Mouse (Mus musculus): ENCODE data around the gene Rab40b.

Rab40b gene

DNA sequence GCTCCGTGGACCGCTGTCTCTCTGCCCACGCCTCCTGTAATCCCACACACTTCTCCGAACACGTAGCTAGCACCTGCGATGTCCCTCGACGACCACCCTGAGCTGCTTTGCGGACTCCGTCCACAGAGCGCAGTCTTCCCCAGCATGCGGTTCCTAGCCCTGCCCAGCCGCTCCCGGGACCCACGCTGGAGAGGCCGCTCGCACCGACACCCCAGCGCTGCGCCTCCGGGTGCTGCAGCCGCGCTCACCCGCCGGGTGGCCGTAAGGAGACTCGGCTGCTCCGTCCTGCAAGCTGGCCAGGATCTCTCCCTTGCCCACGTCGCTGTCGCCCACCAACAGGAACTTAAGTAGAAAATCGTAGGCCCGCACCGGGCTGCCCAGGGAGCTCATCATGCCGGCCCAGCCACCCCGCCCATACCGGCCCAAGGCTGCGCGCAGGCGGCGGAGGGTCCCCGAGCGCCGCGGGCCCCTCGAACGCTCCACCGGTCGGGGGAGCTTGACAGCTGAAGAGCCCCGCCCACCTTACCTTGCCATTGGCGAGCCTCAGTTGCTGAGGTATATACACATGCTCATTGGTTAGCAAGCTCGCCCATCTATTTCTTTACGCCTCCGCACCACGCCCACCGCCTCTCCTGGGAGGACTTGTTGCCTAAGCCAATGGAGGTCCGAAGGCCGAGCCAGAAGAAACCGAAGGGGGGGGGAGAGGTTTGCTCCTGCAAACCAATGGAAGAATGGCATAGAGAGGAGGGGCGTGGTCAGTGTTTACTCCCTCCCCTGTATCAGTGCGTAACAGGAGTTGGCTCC is at the start of gene Rab40b:
Gene Rab40b (minus strand): TSS at position 502 of the 804 bp plus-strand sequence.
- CTCF ChIA-PET: no interaction called here

DNA sequence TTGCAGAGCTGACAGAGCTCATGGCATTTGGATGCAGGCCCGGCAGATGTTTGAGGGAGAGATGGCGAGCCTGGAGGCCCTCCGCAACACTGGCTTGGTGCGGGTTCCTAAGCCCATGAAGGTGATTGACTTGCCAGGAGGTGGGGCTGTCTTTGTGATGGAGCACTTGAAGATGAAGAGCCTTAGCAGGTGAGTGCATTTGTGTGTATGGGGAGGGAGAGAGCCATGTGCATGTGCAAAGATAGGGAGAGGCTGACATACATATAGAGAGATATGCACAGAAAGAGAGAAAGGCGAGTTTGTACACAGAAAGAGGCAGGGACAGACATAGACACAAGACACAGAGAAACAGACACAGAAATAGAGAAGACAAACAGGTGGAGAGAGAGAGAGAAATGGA is 49.2 kb upstream of the Rab40b start:
- CTCF ChIA-PET: no interaction called here

DNA sequence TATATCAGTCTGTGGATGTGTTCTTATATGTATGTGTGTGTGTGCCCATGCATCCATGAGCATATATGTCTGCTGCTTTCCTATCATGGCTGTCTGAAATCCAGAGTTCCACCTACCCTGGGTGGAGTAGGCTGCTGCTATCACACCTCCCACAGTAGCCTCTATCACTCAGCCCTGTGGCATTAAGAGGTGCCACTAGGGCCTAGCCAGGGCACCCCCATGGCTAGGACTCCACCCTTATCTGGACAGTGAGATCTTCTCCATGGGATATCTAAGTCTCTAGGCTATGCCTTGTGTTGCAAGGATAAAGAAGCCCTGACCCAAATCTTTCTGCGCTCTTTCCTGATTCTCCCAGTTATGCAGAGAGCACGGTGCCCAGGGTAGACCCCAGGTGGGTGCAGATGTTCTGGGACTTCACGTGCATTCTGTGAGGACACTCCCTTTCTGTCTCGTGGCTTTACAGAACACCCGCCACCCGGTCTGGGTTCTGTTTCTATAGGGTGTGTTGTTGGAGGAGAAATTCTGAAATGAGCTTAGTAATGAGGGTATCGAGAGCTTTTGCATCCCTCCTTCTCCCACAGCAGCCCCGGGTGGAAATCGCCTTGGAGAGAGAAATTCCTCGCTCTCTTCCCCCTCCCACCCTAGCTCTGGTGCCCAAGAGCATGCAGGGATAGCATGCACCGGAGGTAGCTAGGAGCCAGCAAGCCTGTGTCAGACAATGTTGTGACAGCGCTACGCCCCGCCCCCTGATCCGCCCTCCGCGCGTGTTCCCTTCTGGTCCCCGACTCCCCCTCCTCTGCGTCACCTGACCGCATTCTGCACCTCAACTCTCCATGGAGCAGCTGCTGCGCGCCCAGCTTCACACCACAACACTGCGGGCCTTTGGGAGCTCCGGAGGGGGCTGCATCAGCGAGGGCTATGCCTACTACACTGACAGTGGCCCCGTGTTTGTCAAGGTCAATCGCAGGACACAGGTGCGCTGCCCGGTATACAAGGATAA is 46.4 kb upstream of the Rab40b start, which contains the start of gene Fn3k:
Gene Fn3k (plus strand): TSS at position 758 of the 1,000 bp plus-strand sequence.
- CTCF ChIA-PET: no interaction called here

DNA sequence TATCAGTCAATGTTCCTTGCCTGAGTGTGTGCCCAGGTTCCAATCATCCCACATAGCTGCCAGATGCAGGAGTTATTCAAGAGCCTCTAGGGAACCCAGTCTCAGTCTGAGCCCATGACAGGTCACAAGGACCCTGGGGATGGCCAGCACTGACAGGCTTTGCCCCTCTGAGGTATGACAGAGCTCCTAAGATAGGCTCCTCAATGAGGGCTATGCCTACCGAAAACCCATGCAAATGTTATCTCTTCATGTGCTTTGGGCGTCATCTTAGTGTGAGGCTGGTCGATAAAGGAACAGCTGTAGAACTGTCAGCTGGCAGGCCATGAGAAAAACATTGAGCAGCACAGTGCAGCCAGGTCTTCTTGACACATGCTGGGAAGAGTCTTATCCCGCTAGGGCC is 45.3 kb upstream of the Rab40b start:
- CTCF ChIA-PET: no interaction called here

DNA sequence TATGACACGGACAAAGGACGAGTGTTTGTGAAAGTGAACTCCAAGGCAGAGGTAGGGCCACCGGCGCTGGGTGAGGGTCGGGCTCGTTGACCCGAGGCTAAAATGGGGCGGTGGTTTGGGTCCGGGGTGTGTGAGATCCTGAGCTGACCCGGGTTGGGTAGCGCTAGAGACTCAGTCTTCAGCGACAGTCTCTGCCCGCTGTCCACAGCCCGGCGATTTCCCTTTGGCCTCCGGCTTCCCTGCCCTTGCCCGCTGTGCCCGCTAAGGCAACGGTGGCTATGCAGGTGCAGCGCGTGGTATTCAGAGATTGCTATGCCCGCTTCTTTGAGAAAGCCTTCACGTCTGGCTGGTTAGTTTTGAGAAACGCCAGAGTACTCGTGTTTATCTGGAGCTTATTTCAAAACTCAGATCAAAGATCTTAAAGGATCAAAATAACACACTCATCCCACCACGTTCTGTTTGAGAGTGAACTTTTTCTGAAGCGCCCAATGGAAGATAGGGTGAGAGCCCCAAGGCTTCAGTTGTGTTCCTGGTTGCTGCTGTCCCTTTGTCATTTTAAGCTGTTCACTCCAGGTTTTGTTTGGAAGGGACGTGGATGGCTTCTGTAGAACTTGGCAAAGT is 33.6 kb upstream of the Rab40b start:
- CTCF ChIA-PET: no interaction called here

DNA sequence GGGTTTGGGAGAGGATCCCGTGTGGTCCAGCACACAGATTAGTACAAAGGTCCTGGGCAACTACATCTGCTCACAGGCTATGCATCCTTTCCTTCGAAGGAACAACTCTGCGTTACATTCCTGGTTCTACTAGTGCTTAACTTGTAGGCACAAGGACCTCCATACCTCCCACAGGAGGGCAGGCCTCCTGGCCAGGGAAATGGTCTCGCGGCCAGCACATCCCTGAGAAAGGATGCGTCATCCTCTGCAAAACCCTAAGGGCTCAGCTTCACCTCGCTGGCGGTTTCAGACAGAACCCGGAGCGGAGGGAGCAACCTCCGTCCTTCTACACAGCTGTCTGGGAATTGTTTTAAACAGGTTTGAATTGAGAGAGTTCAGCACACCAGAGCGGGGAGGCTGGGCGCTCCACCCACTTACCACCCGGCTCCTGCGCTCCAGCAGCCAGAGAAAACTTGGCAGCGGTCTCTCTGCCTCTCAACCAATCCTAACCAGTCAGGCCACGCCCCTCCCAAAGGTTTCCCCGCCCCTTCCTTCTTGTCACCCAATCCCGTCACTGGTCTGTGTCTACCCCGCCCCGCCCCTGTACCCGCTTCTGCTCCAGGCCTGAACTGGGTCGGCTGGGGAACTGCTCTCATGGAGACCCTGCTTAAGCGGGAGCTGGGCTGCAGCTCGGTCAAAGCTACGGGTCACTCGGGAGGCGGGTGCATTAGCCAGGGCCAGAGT is 32.9 kb upstream of the Rab40b start, which contains the start of gene Fn3krp:
Gene Fn3krp (plus strand): TSS at position 572 of the 723 bp plus-strand sequence.
- CTCF ChIA-PET: no interaction called here

DNA sequence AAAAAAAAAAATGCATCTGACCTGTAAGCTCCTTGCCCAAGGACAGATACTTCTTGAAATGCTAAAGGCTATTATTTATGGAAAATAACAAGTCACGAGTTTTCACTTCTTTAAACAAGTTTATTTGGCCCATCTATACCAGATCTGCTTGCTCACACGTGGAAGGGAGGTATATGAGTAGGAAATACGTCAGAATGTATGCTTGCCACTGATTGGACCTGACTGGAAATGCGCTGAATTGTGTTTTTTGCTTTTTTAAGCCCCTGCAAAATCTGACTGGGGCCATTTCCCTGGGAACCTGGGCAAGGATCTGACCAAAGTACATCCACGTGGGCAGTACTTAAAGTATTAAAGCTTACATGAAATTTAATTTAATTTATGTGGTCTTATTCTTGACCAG is 32.3 kb upstream of the Rab40b start:
- CTCF ChIA-PET: no interaction called here

DNA sequence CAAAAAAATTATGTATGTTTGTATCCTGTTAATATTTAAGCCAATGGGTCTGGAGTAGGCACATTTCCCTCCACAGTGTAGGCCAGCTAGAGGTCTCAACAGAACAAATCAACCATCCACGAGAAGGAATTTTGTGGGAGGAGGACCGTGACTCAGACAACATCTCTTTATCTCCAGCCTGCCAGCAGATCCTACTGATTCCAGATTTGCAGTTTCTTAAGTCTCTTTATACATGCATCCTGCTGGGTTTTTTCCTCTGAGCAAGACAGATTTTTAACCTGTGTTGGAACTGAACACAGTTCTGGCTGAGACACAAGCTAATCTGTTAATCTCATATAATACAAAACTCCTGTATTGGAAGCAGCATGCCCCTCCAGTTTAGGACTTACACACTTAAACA is 30.9 kb upstream of the Rab40b start:
- CTCF ChIA-PET: no interaction called here

DNA sequence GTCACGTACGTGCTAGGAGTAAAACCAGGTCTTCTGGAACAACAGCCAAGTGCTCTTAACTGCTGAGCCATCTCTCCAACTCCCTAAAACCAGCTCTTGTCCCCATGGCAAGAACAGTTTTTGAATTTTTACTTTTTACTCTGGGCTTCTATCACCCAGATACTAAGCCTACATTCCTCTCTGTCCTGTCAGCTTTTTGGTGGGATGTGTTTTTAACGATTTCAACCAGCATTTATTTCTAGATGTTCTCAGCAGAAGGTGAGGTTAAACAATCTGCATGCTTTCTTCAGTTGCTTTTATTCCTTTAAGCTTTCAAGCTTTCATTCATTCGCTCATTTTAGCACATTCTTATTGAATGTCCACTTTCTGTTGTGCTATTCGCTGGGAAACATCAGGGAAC is 29.9 kb upstream of the Rab40b start:
- CTCF ChIA-PET: interaction anchor here (0.6 kb wide), 1 partner anchor 698 kb away, joined by 3 read pairs; no protein-coding TSS in a partner anchor

DNA sequence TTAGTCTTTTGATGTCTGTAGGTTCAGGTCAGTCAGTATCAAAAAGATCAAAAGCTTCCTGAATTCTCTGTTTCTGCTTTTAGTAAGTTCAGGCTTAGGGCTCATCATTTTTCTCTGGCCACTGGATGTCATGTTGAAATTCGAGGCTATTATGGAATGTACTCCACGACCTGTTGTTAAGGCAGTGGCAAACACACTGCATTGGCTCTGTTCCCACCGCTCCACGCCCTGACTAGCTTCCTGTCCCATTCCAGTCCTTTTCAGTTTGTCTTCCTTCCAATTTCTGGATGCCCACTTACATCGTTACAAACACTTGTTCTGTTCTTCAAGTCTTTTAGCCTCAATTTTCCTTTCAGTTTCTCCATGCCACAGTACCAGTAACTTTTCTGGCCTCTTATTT is 27.3 kb upstream of the Rab40b start:
- CTCF ChIA-PET: interaction anchor here (0.6 kb wide), 1 partner anchor 1119 kb away, joined by 3 read pairs; no protein-coding TSS in a partner anchor

DNA sequence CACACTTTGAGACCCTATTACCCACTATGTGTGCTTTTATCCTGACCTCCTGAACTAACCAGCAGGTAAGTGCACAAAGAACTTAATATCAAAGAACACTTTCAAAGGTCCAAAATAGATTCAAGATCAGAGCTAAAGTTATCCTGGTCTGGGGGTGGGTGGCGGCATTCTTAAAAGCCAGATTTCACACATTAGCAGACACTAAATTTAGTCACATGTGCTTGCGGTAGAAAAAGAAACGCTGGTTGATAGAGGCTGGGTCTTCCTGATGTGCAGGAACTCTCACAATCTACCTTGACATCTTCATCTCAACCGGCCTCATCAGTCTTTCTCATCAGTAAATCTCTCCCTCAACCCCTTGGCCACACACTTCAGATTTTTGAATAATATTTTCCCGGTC is 26.7 kb upstream of the Rab40b start:
- CTCF ChIA-PET: no interaction called here

DNA sequence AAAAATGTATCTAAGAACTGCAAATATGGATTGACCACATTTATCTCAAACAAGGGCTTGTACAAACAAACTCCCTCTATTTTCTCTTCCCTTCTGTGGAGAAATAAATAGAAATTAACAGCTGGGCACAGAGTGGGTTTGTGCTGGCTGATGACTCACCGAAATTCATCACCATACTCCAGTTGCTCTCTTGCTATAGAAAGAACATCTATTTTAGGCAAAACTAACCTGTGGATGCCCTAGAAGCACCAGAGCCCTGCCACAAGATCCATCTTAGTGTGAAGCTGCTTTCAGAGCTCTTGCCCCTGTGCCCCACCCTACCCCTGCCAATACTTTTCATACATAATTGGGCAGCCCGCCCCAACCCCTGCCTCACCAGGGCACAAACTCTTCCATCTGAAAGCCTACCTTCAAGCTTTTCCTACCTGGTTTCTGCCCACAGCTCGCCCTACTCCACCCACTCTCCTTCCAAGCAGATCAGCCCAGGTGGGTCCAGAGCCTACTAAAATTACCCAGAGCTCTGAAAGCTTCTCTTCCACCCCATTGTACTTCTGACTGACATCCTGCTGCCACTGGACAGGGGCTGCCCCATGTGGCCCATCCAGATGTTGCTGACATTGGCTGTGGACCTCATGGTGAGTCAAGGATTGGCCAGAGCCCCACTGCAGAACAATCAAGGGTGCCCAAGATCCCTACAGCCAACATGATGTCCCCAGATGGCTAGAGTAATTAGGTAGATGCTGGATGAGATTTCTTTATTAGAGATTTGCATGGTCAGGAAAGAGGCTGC is 19.5 kb upstream of the Rab40b start:
- CTCF ChIA-PET: interaction anchor here (0.7 kb wide), 1 partner anchor 19 kb away, joined by 3 read pairs; no protein-coding TSS in a partner anchor

DNA sequence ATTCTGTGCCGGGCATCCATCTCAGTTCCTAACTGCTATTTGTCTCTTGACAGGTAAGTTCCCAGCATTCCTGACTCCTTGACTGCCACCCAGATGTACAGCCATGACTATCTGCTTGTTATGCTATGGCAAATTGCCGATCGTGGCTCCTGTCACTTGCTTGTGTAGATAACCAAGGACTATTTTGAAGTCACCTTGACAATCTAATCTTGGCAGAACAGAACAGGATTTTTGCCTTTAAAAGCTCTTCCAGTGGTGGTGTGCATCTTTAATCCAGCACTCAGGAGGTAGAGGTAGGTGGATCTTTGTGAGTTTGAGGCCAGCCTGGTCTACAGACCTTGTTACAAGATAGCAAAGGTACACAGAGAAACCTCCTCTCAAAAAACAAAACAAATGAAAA is 4.4 kb upstream of the Rab40b start:
- CTCF ChIA-PET: no interaction called here

DNA sequence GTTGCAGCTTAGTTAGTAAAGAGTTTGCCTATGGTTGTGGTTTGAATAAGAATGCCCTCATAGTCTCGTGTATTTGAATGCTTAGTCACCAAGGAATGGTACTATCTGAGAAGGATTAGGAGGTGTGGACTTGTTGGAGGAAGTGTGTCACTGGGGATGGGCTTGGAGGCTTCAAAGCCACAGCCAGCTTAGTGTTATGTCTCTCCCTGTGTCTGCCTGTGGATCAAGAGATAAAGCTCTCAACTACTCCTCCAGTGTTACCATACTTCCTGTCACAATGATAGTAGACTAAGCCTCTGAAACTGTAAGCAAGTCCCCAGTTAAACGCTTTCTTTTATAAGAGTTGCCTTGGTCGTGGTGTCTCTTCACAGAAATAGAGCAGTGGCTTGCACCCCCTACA is 2.7 kb upstream of the Rab40b start:
- CTCF ChIA-PET: no interaction called here

DNA sequence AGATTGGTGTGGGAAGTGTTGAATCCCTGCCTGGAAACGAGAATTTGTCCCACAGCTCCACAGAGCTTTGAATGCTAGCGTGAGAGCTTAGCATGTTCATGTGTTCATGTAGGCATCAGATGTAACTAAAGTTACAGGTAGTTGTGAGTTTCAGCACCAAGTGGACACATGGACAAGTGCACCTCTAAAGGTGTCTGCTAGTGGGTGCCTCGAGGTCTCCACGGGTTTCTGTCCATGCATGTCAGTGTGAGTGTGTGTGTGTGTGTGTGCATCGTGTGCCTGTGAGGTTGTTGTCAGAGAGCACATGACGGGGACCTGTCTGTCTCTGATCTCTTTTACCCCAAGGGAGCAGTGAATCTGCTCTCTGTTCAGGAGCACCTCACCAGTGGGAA is 499 bp upstream of the Rab40b start:
- CTCF ChIA-PET: interaction anchor here (0.6 kb wide), 1 partner anchor 19 kb away, joined by 3 read pairs; no protein-coding TSS in a partner anchor

DNA sequence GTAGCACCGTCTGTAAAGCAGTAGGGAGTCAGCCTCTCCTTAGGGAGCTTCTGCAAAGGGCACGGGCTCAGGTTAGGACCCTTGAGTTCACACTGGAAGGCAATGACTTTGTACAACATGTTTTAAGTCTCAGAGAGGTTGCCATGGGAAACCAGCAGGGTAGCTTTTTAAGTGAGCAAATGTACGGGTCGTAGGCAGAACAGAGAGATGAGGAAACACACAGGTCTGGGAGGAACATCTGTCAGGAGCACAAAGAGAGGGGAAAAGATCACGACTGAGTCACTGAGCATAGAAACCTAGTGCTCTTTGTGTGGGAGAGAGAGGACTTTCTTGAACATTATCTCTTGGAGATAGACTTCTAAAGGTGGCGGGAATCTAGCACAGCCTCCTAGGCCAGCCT is 7.8 kb downstream of the Rab40b start:
- CTCF ChIA-PET: interaction anchor here (0.6 kb wide), 1 partner anchor 434 kb away, joined by 3 read pairs; no protein-coding TSS in a partner anchor

DNA sequence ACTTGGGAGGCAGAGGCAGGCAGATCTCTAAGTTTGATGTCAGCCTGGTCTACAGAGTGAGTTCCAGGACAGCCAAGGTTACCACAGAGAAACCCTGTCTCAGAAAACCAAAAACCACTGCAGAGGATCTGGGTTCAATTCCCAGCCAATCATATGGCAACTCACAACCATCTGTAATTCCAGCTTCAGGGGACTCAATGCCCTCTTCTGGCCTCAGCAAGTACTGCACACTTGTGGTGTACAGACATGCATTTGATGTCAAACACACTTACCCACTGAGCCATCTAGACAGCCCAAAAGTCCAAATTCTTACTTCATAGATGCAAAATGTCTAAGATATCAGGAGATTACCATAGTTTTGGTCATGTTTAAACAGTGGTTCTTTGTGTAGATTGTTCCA is 9.4 kb downstream of the Rab40b start:
- CTCF ChIA-PET: no interaction called here

DNA sequence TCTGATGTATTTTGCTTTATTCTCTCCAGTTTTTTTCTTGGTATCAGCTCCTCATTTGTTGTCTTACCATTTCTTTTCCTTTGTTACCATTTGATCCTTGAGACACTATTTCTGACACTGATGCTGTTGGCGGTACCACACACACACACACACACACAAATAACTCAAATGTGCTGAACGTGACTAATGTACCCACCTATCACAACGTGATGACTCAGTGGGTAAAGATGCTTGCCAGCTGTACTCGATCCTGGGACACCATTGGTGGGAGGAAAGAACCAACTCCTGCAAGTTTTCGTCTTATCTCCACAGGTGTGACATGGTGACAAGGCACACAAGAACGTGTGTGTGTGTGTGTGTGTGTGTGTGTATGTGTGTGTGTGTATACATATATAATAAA is 14.7 kb downstream of the Rab40b start:
- CTCF ChIA-PET: no interaction called here

DNA sequence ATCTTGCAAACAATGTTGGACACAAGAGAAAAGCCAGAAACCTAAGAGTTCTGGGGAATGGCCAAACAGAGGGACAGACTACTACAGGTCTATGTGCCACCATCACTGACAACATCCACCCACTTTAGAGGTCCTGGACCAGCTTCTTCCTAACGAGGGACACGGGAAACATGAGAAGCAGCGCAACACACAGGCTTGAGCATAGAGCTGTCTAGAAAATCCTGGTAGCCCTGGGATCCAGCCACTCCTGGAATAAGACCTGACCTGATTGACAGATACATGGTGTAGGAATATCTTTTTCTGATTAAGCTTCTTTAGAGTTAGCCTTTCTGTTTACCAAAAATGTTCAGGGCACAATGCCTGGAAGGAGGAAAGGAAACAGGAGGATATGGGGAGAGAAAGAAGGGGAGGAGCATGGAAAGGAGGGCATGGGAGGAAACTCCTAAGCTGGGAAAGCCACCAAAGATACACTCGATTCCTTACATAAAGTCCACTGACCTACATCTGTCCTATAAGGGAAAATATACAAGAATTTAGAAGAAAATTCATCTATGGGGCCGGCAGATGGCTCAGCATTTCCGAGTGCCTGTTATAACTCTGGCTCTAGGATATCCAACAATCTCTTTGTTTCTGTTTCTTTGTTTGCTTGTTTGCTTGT is 17.6 kb downstream of the Rab40b start:
- CTCF ChIA-PET: no interaction called here

DNA sequence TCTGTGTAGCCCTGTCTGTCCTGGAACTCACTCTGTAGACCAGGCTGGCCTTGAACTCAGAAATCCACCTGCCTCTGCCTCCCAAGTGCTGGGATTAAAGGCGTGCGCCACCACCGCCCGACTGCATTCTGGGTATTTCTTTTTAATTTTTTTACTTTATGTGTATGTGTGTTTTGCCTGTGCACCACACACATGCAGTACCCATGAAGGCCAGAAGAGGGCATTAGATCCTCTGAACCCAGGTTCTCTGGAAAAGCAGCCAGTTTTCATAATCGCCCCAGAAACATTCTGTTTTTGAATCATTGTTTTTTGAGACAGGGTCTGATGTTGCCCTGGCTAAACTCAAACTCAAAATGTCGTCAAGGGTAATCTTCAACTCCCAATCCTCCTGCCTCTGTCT is 18.4 kb downstream of the Rab40b start:
- CTCF ChIA-PET: no interaction called here

Measured in spleen, embryonic (tissue).